Mouse (Mus musculus) embryonic fibroblast, embryonic 13.5 days (primary cell): Measurements from ENCODE around the gene Dapp1. TPM values are rescaled to one million over a fixed set of nuclear protein-coding genes. Genes with fewer than 3 reads are reported as not detected.

ENCODE experiments used
- H3K27ac ChIP-seq: 2 replicates; pipeline ENCODE4 v1.5.1; 2012; ENCODE audit warnings: low read length, control low read depth, inconsistent platforms; ENCODE audit not compliant: insufficient read depth
- H3K4me1 ChIP-seq: 2 replicates; pipeline ENCODE4 v1.6.1; 2011; ENCODE audit warnings: low read length; ENCODE audit not compliant: control insufficient read depth, insufficient read depth
- H3K4me3 ChIP-seq: 2 replicates; pipeline ENCODE4 v1.5.1; 2011; ENCODE audit warnings: mild to moderate bottlenecking, control low read depth, low read length; ENCODE audit not compliant: insufficient read depth
- CTCF ChIP-seq: IDR thresholded peaks from 2 replicates; pipeline ENCODE4 v1.5.1; 2011; ENCODE audit warnings: mild to moderate bottlenecking, control low read depth, low read length, moderate library complexity, borderline replicate concordance; ENCODE audit not compliant: insufficient read depth
- POLR2A ChIP-seq: IDR thresholded peaks from 2 replicates; pipeline ENCODE4 v1.6.1; 2011; ENCODE audit warnings: low read depth, mild to moderate bottlenecking, control low read depth, low read length, moderate library complexity
- polyA plus RNA-seq: library from polyadenylated mRNA; stranded (reverse); fragments of >200 nt; gene quantifications from 2 replicates; pipeline ENCODE4 v1.2.4, GENCODE M21; 2011; ENCODE audit warnings: low read depth; ENCODE audit not compliant: missing spikeins, insufficient read length

Dapp1 gene
- polyA plus RNA-seq, 1 experiment = 15.6 TPM

GRCm38 (mm10) chr3:137994196-137994595 is 12.9 kb upstream of the Dapp1 start:
- no peak for TF ChIP-seq POLR2A
- Histone ChIP-seq H3K4me1 (peaks cover under 1% of the 10 kb centered on the region; the same call in 1 of the 2 replicates), H3K27ac (no peak overlapping the region), H3K4me3 (no peak overlapping the region)

GRCm38 (mm10) chr3:137992366-137992765 is 11.0 kb upstream of the Dapp1 start:
- no peaks in the 10 kb centered on the region for H3K4me1 ChIP-seq
- H3K27ac ChIP-seq = no peak overlapping the region
- TF ChIP-seq CTCF (no peak), POLR2A (no peak)
- H3K4me3 ChIP-seq = no peak overlapping the region

- Histone ChIP-seq H3K4me1 (no peaks in the 10 kb centered on the region), H3K4me3 (no peak overlapping the region), H3K27ac (no peak overlapping the region)
- TF ChIP-seq CTCF = peak; percentile 84
- no peak for TF ChIP-seq POLR2A
Measured at GRCm38 (mm10) chr3:137991183-137991582, 9.8 kb upstream of the Dapp1 start.

- Histone ChIP-seq H3K4me3 (no peak overlapping the region), H3K27ac (no peak overlapping the region), H3K4me1 (no peaks in the 10 kb centered on the region)
- no peak for TF ChIP-seq CTCF
- TF ChIP-seq POLR2A = no peak
Measured at GRCm38 (mm10) chr3:137989405-137989804, 8.1 kb upstream of the Dapp1 start.

GRCm38 (mm10) chr3:137980435-137981381 is 637 bp downstream of the Dapp1 start:
- TF ChIP-seq POLR2A (0 out of 2 replicates have a peak, but pooled peaks have one; percentile 22), CTCF (no peak)
- H3K27ac ChIP-seq = peak overlapping the region; percentile 18; the same call in 1 of the 2 replicates
- H3K4me3 ChIP-seq = peak overlapping the region; percentile 63
- H3K4me1 ChIP-seq = no peaks in the 10 kb centered on the region

GRCm38 (mm10) chr3:137978233-137978632 is 3.1 kb downstream of the Dapp1 start:
- no peaks in the 10 kb centered on the region for H3K4me1 ChIP-seq
- TF ChIP-seq POLR2A (no peak), CTCF (no peak)
- H3K27ac ChIP-seq = no peak overlapping the region
- H3K4me3 ChIP-seq = no peak overlapping the region

GRCm38 (mm10) chr3:137977629-137978041 is 3.7 kb downstream of the Dapp1 start:
- H3K27ac ChIP-seq = no peak overlapping the region
- H3K4me3 ChIP-seq = no peak overlapping the region
- H3K4me1 ChIP-seq = no peaks in the 10 kb centered on the region
- TF ChIP-seq CTCF (no peak), POLR2A (no peak)

GRCm38 (mm10) chr3:137976943-137977628 is 4.3 kb downstream of the Dapp1 start:
- TF ChIP-seq CTCF (no peak), POLR2A (no peak)
- Histone ChIP-seq H3K27ac (no peak overlapping the region), H3K4me1 (no peaks in the 10 kb centered on the region), H3K4me3 (no peak overlapping the region)

GRCm38 (mm10) chr3:137975856-137976423 is 5.4 kb downstream of the Dapp1 start:
- H3K27ac ChIP-seq = no peak overlapping the region
- H3K4me1 ChIP-seq = no peaks in the 10 kb centered on the region
- H3K4me3 ChIP-seq = no peak overlapping the region
- TF ChIP-seq CTCF (no peak), POLR2A (no peak)

GRCm38 (mm10) chr3:137975435-137975834 is 5.9 kb downstream of the Dapp1 start:
- no peak for TF ChIP-seq POLR2A
- no peak for TF ChIP-seq CTCF

More at GRCm38 (mm10) chr3:137975435-137975834, 5.9 kb downstream of the Dapp1 start:
- no peaks in the 10 kb centered on the region for H3K4me1 ChIP-seq
- H3K4me3 ChIP-seq = no peak overlapping the region
- H3K27ac ChIP-seq = no peak overlapping the region
